Mouse (Mus musculus): ENCODE data around the gene Sdhd.

Gene Sdhd

DNA sequence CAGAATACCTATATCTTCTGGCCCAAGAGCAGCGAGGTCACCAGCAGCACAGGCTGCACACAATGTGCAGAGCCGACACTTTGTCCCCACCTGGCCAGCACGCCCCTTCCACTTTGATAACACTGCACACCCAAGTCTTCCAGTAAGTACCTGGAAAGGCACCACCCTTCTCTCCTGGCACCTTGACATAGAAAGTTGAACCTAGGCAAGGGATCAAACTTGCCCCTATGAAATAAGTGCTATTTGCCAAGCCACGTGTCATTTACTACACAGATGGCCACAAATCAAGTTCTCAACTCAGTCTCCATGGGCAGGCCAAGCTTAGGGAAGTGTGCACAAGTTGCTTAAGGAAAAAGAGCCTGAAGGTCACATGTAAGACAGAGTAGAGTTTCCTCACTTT is 16.7 kb downstream of the Sdhd start:
- DNase-seq (ENCODE audit: low spot score), result no peak

DNA sequence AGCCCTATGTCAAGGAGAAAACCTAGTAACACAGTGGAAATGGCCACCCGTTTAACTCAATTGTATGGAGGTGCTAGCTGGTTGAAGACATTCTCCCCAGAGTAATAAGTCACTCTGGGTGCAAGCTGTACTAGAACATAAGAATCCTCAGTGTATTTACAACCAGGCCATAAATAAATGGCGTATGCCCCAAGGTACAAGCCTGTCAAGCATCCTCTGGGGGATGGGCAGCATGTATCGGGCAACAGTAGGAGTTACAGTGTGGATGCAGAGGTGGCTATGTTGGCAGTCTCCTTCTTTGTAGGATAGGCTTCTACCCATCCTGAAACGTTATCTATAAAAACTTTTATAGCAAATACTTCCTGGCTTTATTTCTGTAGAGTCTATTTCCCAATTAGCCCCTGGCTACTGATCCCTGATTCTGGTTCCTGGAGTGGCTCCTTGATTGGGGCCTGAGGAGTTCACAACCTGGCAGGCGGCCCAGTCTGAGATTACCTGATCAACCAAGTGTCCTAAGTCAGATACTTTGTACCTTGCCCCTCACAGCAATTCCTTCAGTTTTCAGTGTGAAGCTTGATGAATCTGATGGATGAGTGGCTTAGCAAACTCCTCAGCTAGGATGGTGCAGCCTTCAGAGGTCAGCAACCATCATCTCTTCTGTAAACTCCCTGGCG is 18.3 kb downstream of the Sdhd start:
- DNase-seq (ENCODE audit: low spot score), result no peak

DNA sequence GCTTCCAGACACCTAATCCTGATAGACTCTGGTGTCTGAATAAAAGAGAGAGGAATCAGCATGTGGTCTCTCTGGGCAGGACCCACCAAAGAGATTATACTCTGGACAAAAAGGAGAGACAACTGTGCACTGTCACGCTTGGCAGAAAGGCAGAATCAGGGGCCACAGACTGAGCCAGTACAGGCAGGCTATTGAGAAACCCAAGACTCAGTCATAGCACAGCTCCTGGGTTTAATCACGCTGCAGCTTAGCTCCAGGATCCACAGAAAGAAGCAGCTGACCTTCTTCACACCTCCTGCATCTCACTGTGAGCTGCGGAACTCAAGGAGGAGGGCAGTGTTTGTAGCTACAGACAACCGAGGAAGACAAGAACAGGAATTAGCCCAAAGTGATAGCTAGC is 23.2 kb downstream of the Sdhd start:
- DNase-seq (ENCODE audit: low spot score), result no peak

DNA sequence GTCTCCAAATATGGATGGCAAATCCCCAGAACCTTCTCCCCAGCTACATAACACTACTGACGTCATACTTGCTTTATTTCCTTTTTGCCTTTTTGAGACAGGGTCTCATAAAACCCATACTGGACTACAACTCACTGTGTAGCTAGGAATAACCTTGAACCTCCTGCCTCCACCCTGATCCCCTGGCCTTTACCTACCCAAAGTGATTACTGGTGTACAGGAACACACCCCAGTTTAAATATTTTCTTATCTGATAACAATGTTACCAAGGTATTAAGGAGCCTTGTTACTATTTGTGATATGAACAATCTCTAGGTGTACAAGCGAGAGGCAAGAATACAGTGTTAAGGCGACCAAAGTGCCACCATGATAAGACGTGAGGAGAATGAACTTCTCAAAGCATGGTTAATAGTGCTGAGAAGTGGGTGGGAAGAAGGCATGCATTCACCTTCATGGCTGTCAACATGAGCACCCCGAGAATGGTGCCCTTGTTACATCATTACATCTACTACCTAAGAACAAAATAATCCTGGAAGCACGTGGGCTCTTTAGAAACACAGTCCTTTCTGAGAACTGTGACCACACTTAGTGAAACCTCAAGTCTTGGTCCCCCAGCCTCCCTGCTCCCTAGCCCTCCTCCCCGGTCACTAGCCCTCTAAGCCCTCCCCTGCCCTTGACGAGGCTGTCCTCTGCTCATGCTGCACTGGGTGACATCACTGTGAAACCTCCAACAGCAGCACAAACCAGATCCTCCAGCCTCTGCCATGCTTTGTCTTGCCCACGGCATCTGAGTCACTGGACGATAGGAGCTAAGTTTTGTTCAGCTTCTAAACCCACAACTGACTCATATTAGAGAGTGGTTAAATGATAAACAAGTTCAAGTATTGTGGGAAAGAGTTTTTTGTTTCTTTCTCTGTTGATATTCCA is 33.8 kb downstream of the Sdhd start:
- DNase-seq (ENCODE audit: low spot score), result no peak

DNA sequence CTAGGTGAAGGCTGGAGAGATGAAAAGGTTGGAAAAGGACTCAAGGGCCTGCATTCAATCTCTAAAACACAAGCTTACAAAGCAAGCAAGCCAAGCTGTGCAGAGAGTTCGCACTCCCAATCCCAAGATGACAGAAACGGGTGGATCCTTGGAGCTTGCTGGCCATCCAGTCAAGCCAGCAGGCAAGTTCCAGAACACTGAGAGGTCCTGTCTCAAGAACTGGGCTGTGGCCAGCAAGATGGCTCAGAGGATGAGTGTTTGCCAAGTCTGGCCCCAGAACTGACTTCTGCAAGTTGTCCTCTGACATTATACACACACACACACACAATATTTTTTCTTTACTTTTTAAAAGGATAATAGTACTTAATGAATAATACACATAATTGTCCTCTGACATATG is 35.7 kb downstream of the Sdhd start:
- DNase-seq (ENCODE audit: low spot score), result no peak

DNA sequence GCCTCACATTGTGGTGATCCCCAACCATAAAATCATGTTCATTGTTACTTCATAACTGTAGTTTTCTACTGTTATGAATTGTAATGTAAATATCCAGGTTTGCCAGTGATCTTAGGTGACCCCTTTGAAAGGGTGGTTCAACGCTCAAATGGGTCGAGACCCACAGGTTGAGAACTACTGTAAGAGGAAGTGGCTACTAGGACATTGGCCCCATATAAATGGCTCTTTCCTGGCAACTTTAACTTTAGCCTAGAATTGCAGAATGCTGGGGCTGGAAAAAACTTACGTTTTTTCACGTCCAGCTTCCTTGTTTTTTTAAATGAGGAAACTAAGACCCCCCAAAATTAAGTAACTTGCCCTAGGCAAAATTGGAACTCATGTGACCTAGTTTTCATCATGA is 36.2 kb downstream of the Sdhd start:
- no peak for DNase-seq (ENCODE audit: low spot score)

DNA sequence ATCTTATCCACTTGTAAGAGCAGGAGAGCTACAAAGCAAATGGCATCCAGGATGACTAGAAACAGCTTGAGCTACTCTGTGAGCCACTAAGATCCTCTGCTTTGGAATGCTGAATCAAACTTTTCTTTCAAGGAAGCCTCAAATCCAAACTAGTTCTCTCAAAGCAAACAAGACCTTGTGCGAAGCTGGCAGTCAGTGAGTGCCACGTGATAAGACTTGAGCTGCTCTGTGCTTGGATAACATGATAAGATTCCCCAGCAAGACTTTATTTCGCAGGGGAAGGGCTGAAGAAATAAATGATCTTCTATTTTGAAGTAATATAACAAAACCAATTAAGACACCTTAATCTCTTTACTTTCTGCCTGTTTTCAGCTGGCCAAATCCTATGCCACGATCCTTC is 37.7 kb downstream of the Sdhd start:
- no peak for DNase-seq (ENCODE audit: low spot score)

DNA sequence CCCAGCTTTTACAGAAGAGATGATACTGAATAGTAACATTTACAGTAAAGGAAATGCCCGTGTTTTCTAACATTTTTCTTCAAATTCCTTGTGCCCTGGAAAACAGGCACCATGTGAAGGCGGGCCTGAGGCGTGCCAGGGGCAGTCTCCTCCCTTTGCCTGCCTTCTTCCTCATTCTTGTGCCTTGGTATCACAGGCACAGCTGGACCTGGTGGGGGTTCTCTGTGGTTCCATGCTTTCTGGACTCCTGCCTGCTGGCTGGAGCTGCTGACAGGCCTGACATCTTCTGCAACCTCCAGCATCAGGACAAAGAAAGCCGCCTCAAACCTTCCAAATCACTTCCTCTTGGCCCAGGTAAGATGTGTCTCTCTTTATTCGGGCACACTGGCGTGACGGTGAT is 38.4 kb downstream of the Sdhd start:
- DNase-seq (ENCODE audit: low spot score), result no peak

DNA sequence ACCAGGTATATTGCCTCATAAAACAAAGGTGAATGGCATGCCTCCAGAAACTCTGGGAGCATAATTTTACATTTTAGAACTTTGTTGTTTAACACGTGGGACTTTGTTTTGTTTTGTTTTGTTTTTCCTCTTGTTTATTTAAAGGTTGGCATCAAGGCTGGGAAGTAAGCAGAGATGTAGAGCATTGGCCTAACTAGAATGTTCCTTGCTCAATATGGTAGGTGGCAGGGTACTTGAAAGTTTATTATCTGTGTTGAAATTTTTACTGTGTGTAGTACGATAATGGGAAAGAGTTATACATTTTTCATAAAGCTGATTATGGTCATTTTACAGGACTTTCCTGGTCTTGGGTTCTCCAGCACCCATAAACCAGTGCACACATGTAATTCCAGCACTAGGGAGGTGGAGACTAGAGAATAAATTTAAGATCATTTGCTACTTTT is 41.7 kb downstream of the Sdhd start:
- no peak for DNase-seq (ENCODE audit: low spot score)

DNA sequence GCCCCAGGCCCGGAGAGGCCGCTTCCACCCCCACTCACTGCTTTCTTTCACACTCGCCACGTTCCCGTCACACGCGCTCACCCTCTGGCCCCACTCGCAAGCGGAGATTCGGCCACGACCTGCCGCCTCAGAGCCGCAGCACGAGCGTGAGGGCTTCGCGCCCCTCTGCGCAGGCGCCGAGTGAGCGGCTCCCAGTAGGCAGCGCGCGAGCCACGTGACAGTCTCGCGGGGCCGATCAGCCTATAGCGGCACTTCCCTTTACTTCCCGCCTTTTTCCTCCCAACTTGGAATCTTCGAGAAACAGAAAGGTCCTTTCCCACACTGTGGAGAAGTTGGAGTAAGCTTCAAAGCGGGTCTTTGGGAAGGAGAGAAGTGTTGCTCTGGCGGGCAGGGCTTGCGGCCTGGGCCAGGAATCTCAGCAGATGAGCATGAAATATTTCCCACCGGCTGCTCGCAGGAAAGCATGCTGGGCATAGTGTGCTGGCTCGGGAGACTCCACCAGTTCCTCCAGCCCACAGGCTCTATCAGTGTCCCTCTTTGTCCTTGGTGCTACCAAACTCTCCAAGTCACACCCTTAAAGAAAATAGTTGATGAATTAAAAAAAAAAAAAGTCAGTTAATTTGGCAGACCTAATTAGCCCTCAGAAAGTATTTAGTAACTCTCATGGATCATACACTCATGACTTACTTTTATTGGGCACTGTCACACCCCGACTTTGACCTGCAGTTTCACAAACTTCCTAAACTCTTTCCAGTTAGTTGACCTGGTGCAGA is 42.3 kb downstream of the Sdhd start, which contains the start of gene Tex12:
Gene Tex12, minus strand, starts transcription at position 181 of the 773 bp plus-strand sequence.
- DNase-seq (ENCODE audit: low spot score), result no peak

DNA sequence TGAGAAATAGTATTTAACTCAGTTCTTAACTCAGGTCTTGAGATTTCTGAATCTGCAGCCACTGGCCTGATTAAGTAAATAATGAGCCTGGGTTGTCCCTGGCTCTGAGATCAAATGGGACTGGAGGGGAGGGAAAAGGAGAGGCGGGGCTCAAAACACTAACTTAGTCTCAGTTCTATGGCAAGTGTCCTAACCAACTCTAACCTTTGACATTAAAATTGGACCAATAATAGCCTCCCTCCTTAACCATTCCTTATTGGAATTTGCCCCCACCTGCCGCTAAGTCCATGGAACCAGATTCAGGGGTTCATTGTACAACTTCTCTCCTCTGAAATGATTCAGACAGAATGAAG is 48.5 kb downstream of the Sdhd start, which contains the start of gene Bco2:
Gene Bco2, minus strand, starts transcription at position 88 of the 353 bp plus-strand sequence.
- DNase-seq (ENCODE audit: low spot score), result no peak

DNA sequence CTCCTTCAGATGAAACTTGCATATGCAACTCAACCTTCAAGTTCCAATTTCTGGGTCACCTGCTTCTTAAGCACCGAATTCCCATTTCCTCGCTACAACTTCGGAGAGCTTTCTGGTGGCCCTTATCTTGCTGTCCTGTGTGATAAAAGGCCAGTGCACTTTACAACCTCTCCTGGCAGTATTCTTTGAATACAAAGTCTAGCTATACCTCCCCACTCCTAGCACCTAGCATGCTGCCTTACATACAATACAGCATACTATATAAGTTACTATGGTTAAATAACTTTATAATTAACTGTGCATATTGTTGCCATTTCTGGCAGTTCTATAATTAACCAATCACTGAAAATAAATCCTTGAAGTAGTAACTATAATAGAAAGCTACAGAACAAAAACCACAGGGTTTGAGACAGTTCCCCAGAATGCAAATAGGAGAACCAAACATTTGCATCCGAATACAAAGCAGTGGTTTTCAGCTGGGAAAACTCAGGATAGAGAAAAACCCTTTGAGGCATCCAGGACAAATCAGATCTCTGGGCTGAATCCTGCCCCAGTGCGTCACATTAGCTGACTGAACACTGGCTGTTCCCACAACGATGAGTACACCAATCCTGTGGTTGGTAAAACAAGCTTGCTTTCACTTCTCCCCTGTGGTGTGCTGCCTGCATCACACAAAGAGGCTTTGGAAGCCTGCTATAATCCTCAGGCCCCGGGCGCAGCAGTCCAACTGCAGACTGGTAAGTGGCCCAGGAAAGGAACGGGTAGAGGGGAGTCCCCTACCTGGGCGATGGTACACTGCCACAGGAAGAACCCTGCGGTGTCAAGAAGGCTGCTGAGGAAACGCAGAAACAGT is 49.1 kb downstream of the Sdhd start, which contains the start of gene Il18:
Gene Il18, plus strand, starts transcription at position 587 of the 853 bp plus-strand sequence.
- DNase-seq (ENCODE audit: low spot score), result no peak

DNA sequence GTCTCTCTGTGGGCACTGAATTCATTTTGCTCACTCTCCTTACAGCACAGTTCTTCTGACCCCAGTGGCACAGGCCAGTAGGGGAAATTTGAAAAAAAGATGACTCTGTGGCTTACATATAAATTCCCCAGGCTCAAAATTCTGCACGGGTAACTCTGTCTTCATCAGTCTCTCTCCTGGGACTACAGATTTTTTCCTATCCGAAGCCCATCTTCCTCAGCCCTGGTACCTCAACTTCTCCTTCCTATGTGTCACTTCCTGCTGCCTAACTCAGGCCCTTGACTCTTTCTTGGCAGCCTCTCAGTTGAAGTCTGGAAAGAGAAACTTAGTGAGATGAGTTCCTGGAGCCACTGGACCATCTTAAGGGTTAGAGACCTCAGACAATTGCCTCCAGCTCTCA is 50.1 kb downstream of the Sdhd start:
- no peak for DNase-seq (ENCODE audit: low spot score)

DNA sequence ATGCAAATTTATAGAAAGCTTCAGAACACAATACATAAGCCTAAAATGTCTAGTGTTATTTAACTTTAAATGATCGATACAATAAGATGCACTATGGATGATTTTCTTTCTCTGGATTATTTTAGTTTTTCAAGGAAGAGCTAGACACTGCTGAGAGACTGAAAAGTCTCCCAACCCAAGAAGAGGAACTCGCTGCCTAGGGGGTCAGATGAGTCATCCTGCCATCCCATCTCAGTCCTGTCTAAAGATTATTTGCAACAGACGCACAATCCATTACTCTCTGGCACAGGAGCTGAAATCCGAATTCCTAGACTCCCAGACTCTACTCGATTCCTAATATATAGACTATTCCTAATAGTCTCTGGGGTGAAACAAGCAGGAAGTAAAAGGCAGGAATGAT is 51.4 kb downstream of the Sdhd start:
- DNase-seq (ENCODE audit: low spot score), result no peak

DNA sequence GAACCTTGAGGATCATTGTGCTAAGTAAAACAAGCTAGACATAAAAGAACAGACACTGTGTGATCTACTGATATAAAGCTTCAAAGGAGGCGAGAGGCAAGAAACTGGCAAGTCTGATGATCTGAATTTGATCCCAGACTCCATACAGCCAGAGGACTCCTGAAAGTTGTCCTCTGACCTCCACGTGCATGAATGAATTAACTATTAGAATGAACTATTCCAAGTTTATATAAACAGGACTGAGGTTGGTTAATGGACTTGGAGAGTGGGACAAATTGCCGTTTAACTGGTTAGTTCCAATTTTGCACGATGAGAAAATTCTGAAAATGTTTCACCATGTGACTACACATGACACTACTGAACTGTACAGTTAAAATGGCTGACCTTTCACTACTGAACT is 54.7 kb downstream of the Sdhd start:
- no peak for DNase-seq (ENCODE audit: low spot score)

DNA sequence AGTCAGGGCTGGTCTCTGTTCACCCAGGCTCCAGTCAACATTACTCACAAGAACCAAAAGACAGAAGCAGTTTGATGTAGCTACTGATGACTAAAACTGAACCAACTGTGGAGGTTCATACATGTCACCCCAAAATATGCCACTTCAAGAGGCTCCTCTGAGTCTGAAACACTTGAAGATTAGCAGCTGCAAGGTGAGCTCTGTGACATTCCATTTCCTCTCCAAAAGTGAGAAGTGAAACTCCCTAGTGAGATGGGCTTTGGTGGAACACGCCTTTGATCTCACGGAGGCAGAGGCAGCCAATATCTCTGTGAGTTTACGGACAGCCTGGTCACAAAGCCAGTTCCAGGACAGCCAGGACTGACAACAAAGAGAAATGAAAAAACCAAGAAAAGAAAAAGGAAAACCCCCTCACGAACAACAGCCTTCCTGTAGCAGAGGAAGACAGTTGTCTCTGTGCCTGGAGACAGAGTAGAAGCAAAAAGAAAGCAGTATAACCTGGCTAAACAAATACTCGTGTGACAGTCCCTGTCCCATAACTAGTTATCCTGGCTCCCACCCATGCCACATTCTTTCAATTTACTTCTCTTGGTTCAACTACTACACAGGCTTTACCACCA is 55.6 kb downstream of the Sdhd start:
- DNase-seq (ENCODE audit: low spot score), result no peak
